Mouse (Mus musculus): Measurements from ENCODE around the gene Dnah1. TPM values are rescaled to one million over a fixed set of nuclear protein-coding genes. Genes with fewer than 3 reads are reported as not detected.

Dnah1 gene
- total and polyA plus RNA-seq, 2 experiments from 2014 or later, result 2.1 to 9.9 TPM

- Histone ChIP-seq H3K9me3 (ENCODE audit: low read length) (no peaks in the 10 kb centered on the region), H3K36me3 (ENCODE audit: insufficient read depth, low read length) (peaks cover 80% of the 10 kb centered on the region), H3K4me1 (ENCODE audit: insufficient read depth, low read length) (no peaks in the 10 kb centered on the region), H3K4me3 (ENCODE audit: low read length) (no peak overlapping the region), H3K27ac (no peak overlapping the region), H3K27me3 (ENCODE audit: insufficient read depth, low read length) (no peaks in the 10 kb centered on the region), H3K9ac (replicated peaks; ENCODE audit: low read length) (no peak overlapping the region), H3K4me2 (ENCODE audit: low read depth, low read length) (no peak overlapping the region)
- DNase-seq (ENCODE audit: low spot score) (no peak), ATAC-seq (no peak)
- 92% methylated on average over 14 of the region's 14 CpGs for WGBS
- TF ChIP-seq CTCF (IDR thresholded peaks at IDR 0.05; ENCODE audit: low read depth), result no peak
These were observed 65.1 kb downstream of the Dnah1 start for GRCm38 (mm10) chr14:31258476-31259050.

- Histone ChIP-seq H3K4me2 (ENCODE audit: low read depth, low read length) (peak overlapping the region; percentile 87), H3K9ac (replicated peaks; ENCODE audit: low read length) (peak overlapping the region; percentile 99), H3K9me3 (ENCODE audit: low read length) (no peaks in the 10 kb centered on the region), H3K36me3 (ENCODE audit: insufficient read depth, low read length) (peaks cover 38% of the 10 kb centered on the region), H3K4me1 (ENCODE audit: insufficient read depth, low read length) (peaks cover 7% of the 10 kb centered on the region; the same call in 1 of the 2 replicates), H3K27me3 (ENCODE audit: insufficient read depth, low read length) (no peaks in the 10 kb centered on the region), H3K27ac (peak overlapping the region; percentile 97; the same call in 1 of the 2 replicates), H3K4me3 (ENCODE audit: low read length) (peak overlapping the region; percentile 99)
- ATAC-seq (no peak), DNase-seq (ENCODE audit: low spot score) (no peak)
- no peak for TF ChIP-seq CTCF (IDR thresholded peaks at IDR 0.05; ENCODE audit: low read depth)
- WGBS, result 89% methylated on average over 5 of the region's 5 CpGs
These were observed 71.6 kb downstream of the Dnah1 start for GRCm38 (mm10) chr14:31252091-31252490.

GRCm38 (mm10) chr14:31251626-31252025 is 72.1 kb downstream of the Dnah1 start:
- H3K27ac ChIP-seq, result peak overlapping the region; percentile 97
- no peak for DNase-seq (ENCODE audit: low spot score)
- H3K4me3 ChIP-seq (ENCODE audit: low read length), result peak overlapping the region; percentile 99
- peaks cover 7% of the 10 kb centered on the region; the same call in 1 of the 2 replicates for H3K4me1 ChIP-seq (ENCODE audit: insufficient read depth, low read length)
- no peaks in the 10 kb centered on the region for H3K9me3 ChIP-seq (ENCODE audit: low read length)
- H3K36me3 ChIP-seq (ENCODE audit: insufficient read depth, low read length), result peaks cover 33% of the 10 kb centered on the region
- ATAC-seq, result no peak; the same call in 1 of the 2 replicates
- no peaks in the 10 kb centered on the region for H3K27me3 ChIP-seq (ENCODE audit: insufficient read depth, low read length)
- WGBS, result 1% methylated on average over 18 of the region's 18 CpGs
- H3K9ac ChIP-seq (replicated peaks; ENCODE audit: low read length), result peak overlapping the region; percentile 99
- TF ChIP-seq CTCF (IDR thresholded peaks at IDR 0.05; ENCODE audit: low read depth), result no peak
- peak overlapping the region; percentile 87 for H3K4me2 ChIP-seq (ENCODE audit: low read depth, low read length)

GRCm38 (mm10) chr14:31251084-31251604 is 72.6 kb downstream of the Dnah1 start, which contains the start of the genes Phf7 and Bap1:
TSS of gene Phf7 (minus strand) at chr14:31251317.
TSS of gene Bap1 (plus strand) at chr14:31251450.
- peak within 1 kb of the TSS; percentile 99 for H3K9ac ChIP-seq (replicated peaks; ENCODE audit: low read length)
- DNase-seq (ENCODE audit: low spot score) (peak; percentile 98), ATAC-seq (peak; percentile 95)
- H3K36me3 ChIP-seq (ENCODE audit: insufficient read depth, low read length), result peaks cover 29% of the 10 kb centered on the region
- H3K27ac ChIP-seq, result peak within 1 kb of the TSS; percentile 97
- H3K9me3 ChIP-seq (ENCODE audit: low read length), result no peaks in the 10 kb centered on the region
- WGBS, result under 1% methylated on average over 74 of the region's 75 CpGs
- no peaks in the 10 kb centered on the region for H3K27me3 ChIP-seq (ENCODE audit: insufficient read depth, low read length)
- H3K4me3 ChIP-seq (ENCODE audit: low read length), result peak within 1 kb of the TSS; percentile 99
- no peak for TF ChIP-seq CTCF (IDR thresholded peaks at IDR 0.05; ENCODE audit: low read depth)
- peaks cover 7% of the 10 kb centered on the region; the same call in 1 of the 2 replicates for H3K4me1 ChIP-seq (ENCODE audit: insufficient read depth, low read length)
- peak within 1 kb of the TSS; percentile 87 for H3K4me2 ChIP-seq (ENCODE audit: low read depth, low read length)

- peak; percentile 19 for ATAC-seq
These were observed 73.2 kb downstream of the Dnah1 start for GRCm38 (mm10) chr14:31250222-31251083.

GRCm38 (mm10) chr14:31248396-31248795 is 75.3 kb downstream of the Dnah1 start:
- no peaks in the 10 kb centered on the region for H3K27me3 ChIP-seq (ENCODE audit: insufficient read depth, low read length)
- no peak overlapping the region for H3K4me3 ChIP-seq (ENCODE audit: low read length)
- no peak for DNase-seq (ENCODE audit: low spot score)
- H3K9me3 ChIP-seq (ENCODE audit: low read length), result no peaks in the 10 kb centered on the region
- no peak overlapping the region for H3K9ac ChIP-seq (replicated peaks; ENCODE audit: low read length)
- H3K27ac ChIP-seq, result no peak overlapping the region
- H3K4me1 ChIP-seq (ENCODE audit: insufficient read depth, low read length), result peaks cover 7% of the 10 kb centered on the region; the same call in 1 of the 2 replicates
- 91% methylated on average over 6 of the region's 6 CpGs for WGBS
- TF ChIP-seq CTCF (IDR thresholded peaks at IDR 0.05; ENCODE audit: low read depth), result no peak
- no peak overlapping the region for H3K4me2 ChIP-seq (ENCODE audit: low read depth, low read length)
- ATAC-seq, result no peak
- H3K36me3 ChIP-seq (ENCODE audit: insufficient read depth, low read length), result peaks cover 2% of the 10 kb centered on the region

More at GRCm38 (mm10) chr14:31250222-31251083, 73.2 kb downstream of the Dnah1 start:
- DNase-seq (ENCODE audit: low spot score), result no peak
- WGBS, result 19% methylated on average over 38 of the region's 38 CpGs
- Histone ChIP-seq H3K36me3 (ENCODE audit: insufficient read depth, low read length) (peaks cover 22% of the 10 kb centered on the region), H3K27ac (peak overlapping the region; percentile 97), H3K9ac (replicated peaks; ENCODE audit: low read length) (peak overlapping the region; percentile 99), H3K27me3 (ENCODE audit: insufficient read depth, low read length) (no peaks in the 10 kb centered on the region), H3K4me3 (ENCODE audit: low read length) (peak overlapping the region; percentile 99), H3K4me1 (ENCODE audit: insufficient read depth, low read length) (peaks cover 7% of the 10 kb centered on the region; the same call in 1 of the 2 replicates), H3K9me3 (ENCODE audit: low read length) (no peaks in the 10 kb centered on the region), H3K4me2 (ENCODE audit: low read depth, low read length) (peak overlapping the region; percentile 87)
- no peak for TF ChIP-seq CTCF (IDR thresholded peaks at IDR 0.05; ENCODE audit: low read depth)
